Mouse (Mus musculus) megakaryocyte, embryonic 14.5 days (primary cell): ENCODE results near the gene Spata13. TPM values are rescaled to one million over a fixed set of nuclear protein-coding genes. Genes with fewer than 3 reads are reported as not detected.

Experiments
- H3K27me3 ChIP-seq: replicated peaks from 2 replicates; pipeline ENCODE3; 2012; ENCODE audit warnings: inconsistent platforms
- H3K36me3 ChIP-seq: replicated peaks from 2 replicates; pipeline ENCODE3; 2012; ENCODE audit warnings: low read length, inconsistent platforms, mixed read lengths
- H3K4me1 ChIP-seq: 2 replicates; pipeline ENCODE4 v1.6.1; 2012; ENCODE audit warnings: inconsistent platforms
- H3K4me3 ChIP-seq: replicated peaks from 2 replicates; pipeline ENCODE3; 2012; ENCODE audit warnings: moderate library complexity, mild to moderate bottlenecking, inconsistent platforms
- H3K9me3 ChIP-seq: 2 replicates; pipeline ENCODE4 v1.6.1; 2012; ENCODE audit warnings: inconsistent platforms
- FLI1 ChIP-seq: IDR thresholded peaks from 2 replicates; pipeline ENCODE4 v1.6.1; 2012; ENCODE audit warnings: low read length, inconsistent platforms, mixed read lengths
- GATA1 ChIP-seq: IDR thresholded peaks from 3 replicates; pipeline ENCODE4 v1.6.1; 2012; ENCODE audit warnings: mixed read lengths, low read length, inconsistent platforms, borderline replicate concordance
- polyA plus RNA-seq: library from polyadenylated mRNA; stranded (reverse); fragments of >175 nt; gene quantifications from 2 replicates; pipeline ENCODE4 v1.2.3, GENCODE M21; 2012; ENCODE audit warnings: low replicate concordance; ENCODE audit not compliant: insufficient read depth

The Spata13 gene
- polyA plus RNA-seq, 1 experiment = 1.1 TPM

DNA sequence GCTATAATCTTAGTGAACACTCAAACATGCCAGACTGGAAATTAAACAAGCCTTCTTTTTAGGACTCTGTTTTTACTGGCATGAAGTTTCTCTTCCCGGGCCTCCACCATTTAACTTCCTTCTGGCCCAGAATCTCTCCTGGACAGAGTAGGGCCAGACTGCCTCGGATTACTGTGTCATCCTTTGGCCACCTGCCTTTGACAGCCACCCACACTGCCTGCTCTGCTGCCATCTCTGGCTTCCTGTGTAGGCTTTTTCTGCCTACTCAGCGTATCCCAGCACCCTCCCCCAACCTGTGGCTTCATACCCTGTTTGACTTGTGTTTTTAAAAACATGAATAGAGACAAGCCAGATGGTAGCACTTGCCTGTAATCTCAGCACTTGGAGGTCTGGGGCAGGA, 71.2 kb downstream of the Spata13 start:
- peaks cover 15% of the 10 kb centered on the region for H3K27me3 ChIP-seq
- no peaks in the 10 kb centered on the region for H3K9me3 ChIP-seq
- H3K4me3 ChIP-seq = no peak overlapping the region
- no peak for TF ChIP-seq GATA1
- TF ChIP-seq FLI1 = no peak
- no peaks in the 10 kb centered on the region for H3K36me3 ChIP-seq
- peaks cover 25% of the 10 kb centered on the region for H3K4me1 ChIP-seq

DNA sequence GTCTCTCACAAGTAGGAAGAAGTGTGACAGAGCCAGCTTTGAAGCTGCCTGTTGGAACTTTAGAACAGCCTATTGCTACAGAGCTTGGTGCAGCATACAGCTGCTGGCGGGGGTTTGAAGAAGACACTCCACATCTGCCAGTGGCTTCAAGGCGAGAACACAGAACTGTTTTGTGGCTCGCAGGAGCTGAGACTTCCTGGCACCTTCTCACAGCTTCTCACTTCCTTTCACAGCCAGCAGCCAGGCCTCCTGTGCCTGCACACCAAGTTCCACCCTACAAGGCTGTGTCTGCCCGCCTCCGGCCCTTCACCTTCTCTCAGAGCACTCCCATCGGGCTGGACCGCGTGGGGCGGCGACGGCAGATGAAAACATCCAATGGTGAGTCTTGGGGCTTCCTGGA, 75.4 kb downstream of the Spata13 start:
- H3K9me3 ChIP-seq = no peaks in the 10 kb centered on the region
- peaks cover 18% of the 10 kb centered on the region for H3K27me3 ChIP-seq
- TF ChIP-seq FLI1 (no peak), GATA1 (no peak)
- H3K36me3 ChIP-seq = no peaks in the 10 kb centered on the region
- peaks cover 27% of the 10 kb centered on the region for H3K4me1 ChIP-seq
- H3K4me3 ChIP-seq = no peak overlapping the region

DNA sequence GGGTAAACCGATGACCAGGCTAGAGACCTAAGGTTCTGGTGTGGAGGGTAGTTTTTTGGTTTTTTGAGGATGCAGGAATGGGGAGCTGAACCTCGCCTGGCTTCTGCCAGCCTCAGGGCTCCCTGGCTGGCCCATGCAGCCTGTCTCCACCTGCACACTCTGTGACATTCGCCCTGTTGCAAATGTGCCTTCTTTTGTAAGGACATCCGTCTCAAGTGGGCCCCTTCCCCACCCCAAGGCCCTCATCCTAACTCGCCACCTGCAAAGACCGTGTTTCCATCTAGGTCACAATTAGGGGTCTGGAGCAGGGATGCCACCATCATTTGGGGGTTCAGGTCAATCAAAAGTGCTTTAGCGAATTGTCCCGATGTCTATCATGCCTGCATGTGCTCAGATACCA, 75.9 kb downstream of the Spata13 start:
- no peaks in the 10 kb centered on the region for H3K36me3 ChIP-seq
- H3K4me1 ChIP-seq = peaks cover 21% of the 10 kb centered on the region
- H3K4me3 ChIP-seq = no peak overlapping the region
- H3K27me3 ChIP-seq = peaks cover 18% of the 10 kb centered on the region
- no peaks in the 10 kb centered on the region for H3K9me3 ChIP-seq
- TF ChIP-seq GATA1 = no peak
- no peak for TF ChIP-seq FLI1

DNA sequence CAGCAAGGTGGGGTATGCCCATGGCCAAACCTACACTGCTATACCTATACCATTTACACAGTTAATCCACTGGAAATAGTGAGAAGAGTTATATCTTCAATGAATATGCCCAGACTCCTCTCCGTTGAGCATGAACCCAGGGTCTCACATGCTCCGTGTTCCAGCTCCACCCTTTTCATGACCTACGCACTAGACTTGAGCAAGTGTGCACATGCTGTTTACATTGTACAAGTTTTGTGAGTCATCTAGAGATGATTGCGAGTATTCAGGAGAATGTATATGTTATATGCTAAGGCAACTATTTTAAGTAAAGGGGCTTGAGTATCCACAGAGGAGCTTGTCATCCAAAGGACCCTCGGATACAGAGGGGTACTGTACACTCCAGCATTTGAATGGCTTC, 77.4 kb downstream of the Spata13 start:
- Histone ChIP-seq H3K4me3 (no peak overlapping the region), H3K27me3 (peaks cover 22% of the 10 kb centered on the region), H3K4me1 (peaks cover 9% of the 10 kb centered on the region; the same call in 1 of the 2 replicates), H3K9me3 (no peaks in the 10 kb centered on the region), H3K36me3 (no peaks in the 10 kb centered on the region)
- no peak for TF ChIP-seq GATA1
- no peak for TF ChIP-seq FLI1

DNA sequence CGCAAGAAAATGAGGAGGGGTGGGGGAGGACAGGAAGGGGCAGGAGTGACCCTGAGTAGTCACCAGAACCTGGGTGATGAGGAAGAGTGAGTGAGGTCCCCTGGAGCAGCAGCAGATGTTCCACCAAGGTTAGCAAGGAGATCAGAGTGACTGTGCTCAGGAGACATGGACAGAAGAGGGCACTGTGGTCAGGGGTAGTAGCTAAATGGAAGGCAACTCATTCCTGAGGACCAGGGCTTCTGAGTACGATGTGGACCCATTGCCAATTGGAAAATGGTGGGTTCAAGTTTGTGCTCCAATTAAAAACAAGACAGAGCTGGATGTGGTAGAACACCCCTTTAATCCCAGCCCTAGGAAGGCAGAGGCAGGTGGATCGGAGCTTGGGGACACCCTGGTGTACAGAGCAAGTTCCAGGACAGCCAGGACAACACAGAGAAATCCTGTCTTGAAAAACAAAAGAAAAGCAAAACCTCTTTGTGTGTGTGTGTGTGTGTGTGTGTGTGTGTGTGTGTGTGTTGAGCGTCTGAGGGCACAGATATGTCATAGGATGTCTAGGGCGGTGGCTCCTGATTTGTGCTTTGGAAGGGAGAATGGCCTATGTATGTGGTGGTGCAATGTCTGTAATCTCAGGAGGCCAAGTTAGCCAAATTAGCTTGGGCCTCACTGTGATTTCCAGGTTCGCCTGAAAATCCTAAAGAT, 77.9 kb downstream of the Spata13 start:
- TF ChIP-seq FLI1 = no peak
- no peak for TF ChIP-seq GATA1
- peak overlapping the region; percentile 16 for H3K4me3 ChIP-seq
- H3K27me3 ChIP-seq = peaks cover 19% of the 10 kb centered on the region
- no peaks in the 10 kb centered on the region for H3K9me3 ChIP-seq
- H3K36me3 ChIP-seq = no peaks in the 10 kb centered on the region
- peaks cover 9% of the 10 kb centered on the region; the same call in 1 of the 2 replicates for H3K4me1 ChIP-seq

DNA sequence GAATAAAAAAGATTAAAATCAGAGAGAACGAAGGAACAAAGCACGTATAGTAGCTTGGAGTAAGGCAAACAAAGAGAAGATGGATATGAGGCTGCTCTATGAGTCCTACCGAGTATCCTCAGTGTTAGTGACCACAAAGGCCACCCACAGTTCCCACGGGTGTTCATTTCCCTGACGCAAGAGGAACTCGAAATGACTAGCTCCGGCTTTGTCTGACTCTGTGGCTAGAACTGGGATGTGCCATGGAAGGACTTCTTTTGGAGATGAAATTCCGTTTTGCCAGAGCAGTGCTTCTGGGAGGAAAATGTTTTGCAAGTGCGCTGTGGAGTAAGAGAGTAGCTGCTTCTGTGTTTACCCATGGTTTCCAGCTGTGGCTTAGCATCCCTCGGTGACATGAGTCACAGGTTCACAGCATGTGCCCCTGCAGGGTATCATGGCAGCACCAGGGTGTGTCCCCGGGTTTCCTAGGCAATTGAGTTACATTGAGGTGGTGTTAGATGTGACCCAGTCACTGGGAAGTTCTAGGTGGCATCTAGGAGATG, 78.6 kb downstream of the Spata13 start:
- peaks cover 9% of the 10 kb centered on the region; the same call in 1 of the 2 replicates for H3K4me1 ChIP-seq
- no peak overlapping the region for H3K4me3 ChIP-seq
- H3K27me3 ChIP-seq = peaks cover 16% of the 10 kb centered on the region
- H3K9me3 ChIP-seq = no peaks in the 10 kb centered on the region
- TF ChIP-seq FLI1 = no peak
- TF ChIP-seq GATA1 = no peak
- no peaks in the 10 kb centered on the region for H3K36me3 ChIP-seq

DNA sequence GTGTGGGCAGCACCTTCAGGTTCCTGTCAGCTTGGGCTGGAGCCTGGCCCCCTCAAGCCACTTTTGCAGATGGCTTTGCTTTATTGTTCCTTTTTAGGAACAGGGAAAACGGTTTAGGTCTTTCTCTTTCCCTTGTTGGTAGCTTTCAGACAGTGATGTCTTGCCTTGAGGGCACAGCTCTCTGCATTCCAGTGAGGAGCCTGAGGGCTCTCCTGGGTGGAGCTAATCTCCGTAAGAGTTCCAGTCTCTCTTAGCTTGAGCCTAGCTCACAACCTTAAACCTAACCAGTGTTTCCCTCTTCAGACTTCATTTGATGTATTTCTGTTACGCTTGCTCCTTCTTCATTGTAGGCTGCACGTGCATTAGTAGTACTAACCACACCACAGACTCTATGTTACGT, 81.9 kb downstream of the Spata13 start:
- Histone ChIP-seq H3K4me1 (peaks cover 5% of the 10 kb centered on the region; the same call in 1 of the 2 replicates), H3K36me3 (no peaks in the 10 kb centered on the region), H3K9me3 (no peaks in the 10 kb centered on the region), H3K4me3 (no peak overlapping the region), H3K27me3 (peaks cover 7% of the 10 kb centered on the region)
- TF ChIP-seq GATA1 (no peak), FLI1 (no peak)

DNA sequence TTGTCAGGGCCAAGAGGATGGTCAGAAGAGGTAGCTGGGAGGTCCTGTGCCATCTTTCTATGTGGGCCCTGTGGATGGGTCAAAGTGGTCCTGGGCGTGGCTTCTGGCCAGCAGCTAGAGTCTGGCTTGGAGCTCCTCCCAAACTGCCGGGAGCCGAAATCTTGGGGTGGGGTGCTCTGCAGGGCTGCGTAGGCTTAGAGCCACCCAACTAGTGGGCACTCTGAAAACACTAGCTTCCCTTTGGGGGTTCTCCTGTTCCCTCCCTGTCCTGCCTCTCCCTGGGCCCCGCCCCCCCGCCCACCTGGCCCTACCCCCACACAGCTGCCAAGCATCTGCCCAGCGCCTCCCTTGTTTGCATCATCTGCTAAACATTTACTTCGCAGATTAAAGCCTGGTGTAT, 87.5 kb downstream of the Spata13 start:
- H3K4me3 ChIP-seq = no peak overlapping the region
- no peaks in the 10 kb centered on the region for H3K9me3 ChIP-seq
- TF ChIP-seq FLI1 = no peak
- no peaks in the 10 kb centered on the region for H3K36me3 ChIP-seq
- peaks cover 2% of the 10 kb centered on the region for H3K27me3 ChIP-seq
- peaks cover 17% of the 10 kb centered on the region for H3K4me1 ChIP-seq

DNA sequence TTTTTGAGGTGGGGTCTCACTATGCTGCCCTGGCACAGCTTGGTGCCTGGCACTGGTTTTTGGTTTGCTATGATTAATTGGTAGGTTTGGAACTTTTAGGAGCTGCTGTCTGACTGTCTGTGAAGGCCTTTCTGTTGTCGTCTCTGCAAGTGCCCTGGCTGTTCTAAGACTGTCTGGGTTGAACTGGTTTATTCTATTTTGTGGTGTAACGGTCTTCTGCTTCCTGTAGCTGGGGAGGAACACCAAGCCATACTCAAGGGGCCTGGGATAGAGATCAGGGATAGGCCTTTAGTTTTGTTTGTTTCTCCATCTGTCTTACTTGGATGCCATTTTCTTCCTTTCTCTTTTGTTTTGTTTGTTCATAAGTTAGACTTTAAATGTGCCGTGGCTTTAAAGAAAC, 88.1 kb downstream of the Spata13 start:
- Histone ChIP-seq H3K27me3 (peaks cover 2% of the 10 kb centered on the region), H3K4me3 (no peak overlapping the region), H3K36me3 (no peaks in the 10 kb centered on the region), H3K4me1 (peaks cover 18% of the 10 kb centered on the region), H3K9me3 (no peaks in the 10 kb centered on the region)
- TF ChIP-seq FLI1 (no peak), GATA1 (no peak)

DNA sequence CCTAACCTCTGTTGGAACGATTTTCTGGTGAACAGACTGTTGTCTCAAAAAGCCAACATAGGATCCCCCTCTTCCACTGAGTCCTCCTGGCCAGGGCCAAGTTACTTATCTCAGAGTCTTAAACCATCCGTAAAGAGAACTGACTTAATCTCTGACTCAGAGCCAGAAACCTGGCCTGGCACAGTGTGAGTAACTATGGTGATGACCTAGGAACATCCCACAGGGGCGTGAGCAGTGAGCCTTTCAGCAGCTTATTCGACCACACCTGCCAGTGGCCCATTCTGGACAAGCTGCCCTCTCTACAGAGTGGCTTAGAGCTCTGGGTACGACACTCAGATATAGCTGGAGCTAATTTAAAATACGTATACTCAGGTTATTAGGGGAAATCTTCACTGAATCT, 92.3 kb downstream of the Spata13 start:
- Histone ChIP-seq H3K9me3 (peaks cover 7% of the 10 kb centered on the region), H3K4me1 (peaks cover 20% of the 10 kb centered on the region), H3K36me3 (no peaks in the 10 kb centered on the region), H3K27me3 (peaks cover 2% of the 10 kb centered on the region), H3K4me3 (no peak overlapping the region)
- TF ChIP-seq FLI1 (no peak), GATA1 (no peak)
